Mouse (Mus musculus) limb, embryonic 12.5 days (tissue): ENCODE measurements at regions not wholly inside any gene's neighbourhood (a gene's known extent, or its start where the extent isn't known, plus 50 kb on each side); places are given as distances from the start of the nearest gene placed in this dataset.

Source experiments
- ATAC-seq: fragments of 200-750 bp; cut with Nextera tagmentation; 2 replicates; pipeline ENCODE4 v1.8.0; 2017; ENCODE audit warnings: low read depth, moderate TSS enrichment; ENCODE audit not compliant: insufficient number of reproducible peaks, insufficient read depth, low FRiP score, low TSS enrichment
- H3K27ac ChIP-seq: fragments of 300-500 bp; sonication (generic); 2 replicates; pipeline ENCODE4 v1.5.1; 2016; ENCODE audit warnings: mild to moderate bottlenecking, moderate library complexity
- H3K27me3 ChIP-seq: fragments of 300-500 bp; sonication (generic); 2 replicates; pipeline ENCODE4 v1.6.1; 2016; ENCODE audit warnings: mild to moderate bottlenecking, moderate library complexity
- H3K36me3 ChIP-seq: fragments of 300-500 bp; sonication (generic); 2 replicates; pipeline ENCODE4 v1.6.1; 2016; ENCODE audit warnings: mild to moderate bottlenecking, moderate library complexity
- H3K4me1 ChIP-seq: fragments of 300-500 bp; sonication (generic); replicated peaks from 2 replicates; pipeline ENCODE4 v1.6.1; 2016
- H3K4me2 ChIP-seq: fragments of 300-500 bp; sonication (generic); 2 replicates; pipeline ENCODE4 v1.6.1; 2016; ENCODE audit warnings: mild to moderate bottlenecking, moderate library complexity
- H3K4me3 ChIP-seq: fragments of 300-500 bp; sonication (generic); replicated peaks from 2 replicates; pipeline ENCODE4 v1.5.1; 2016; ENCODE audit warnings: mild to moderate bottlenecking
- H3K9ac ChIP-seq: fragments of 300-500 bp; sonication (generic); replicated peaks from 2 replicates; pipeline ENCODE4 v1.6.1; 2016; ENCODE audit warnings: mild to moderate bottlenecking, moderate library complexity
- H3K9me3 ChIP-seq: fragments of 300-500 bp; sonication (generic); 2 replicates; pipeline ENCODE4 v1.6.1; 2016; ENCODE audit warnings: mild to moderate bottlenecking, moderate library complexity
- WGBS: fragments of 180-500 bp; shearing (Covaris S2); methylation state at CpG from one replicate; pipeline ENCODE4 v1.1.7; 2016; 5-methylcytosine and 5-hydroxymethylcytosine counted together

GRCm38 (mm10) chr8:116261286-116261685 lies 243.5 kb upstream of the Dynlrb2 start:
- H3K4me3 ChIP-seq, result no peak overlapping the region
- no peaks in the 10 kb centered on the region for H3K9me3 ChIP-seq
- peaks cover 17% of the 10 kb centered on the region for H3K4me1 ChIP-seq
- no peaks in the 10 kb centered on the region for H3K27me3 ChIP-seq
- 31% methylated on average over 2 of the region's 2 CpGs for WGBS
- H3K9ac ChIP-seq, result no peak overlapping the region
- H3K4me2 ChIP-seq, result 0 out of 2 replicates have a peak overlapping the region, but pooled peaks have one; percentile 24
- H3K36me3 ChIP-seq, result no peaks in the 10 kb centered on the region
- ATAC-seq, result no peak
- H3K27ac ChIP-seq, result peak overlapping the region; percentile 56; the same call in 1 of the 2 replicates

GRCm38 (mm10) chr8:116255398-116255797 lies 249.4 kb upstream of the Dynlrb2 start:
- H3K9me3 ChIP-seq, result no peaks in the 10 kb centered on the region
- H3K4me1 ChIP-seq, result no peaks in the 10 kb centered on the region
- no peak overlapping the region for H3K4me2 ChIP-seq
- H3K36me3 ChIP-seq, result no peaks in the 10 kb centered on the region
- 82% methylated on average over 5 of the region's 5 CpGs for WGBS
- ATAC-seq, result no peak
- H3K27me3 ChIP-seq, result no peaks in the 10 kb centered on the region
- no peak overlapping the region for H3K4me3 ChIP-seq
- no peak overlapping the region for H3K27ac ChIP-seq
- no peak overlapping the region for H3K9ac ChIP-seq

GRCm38 (mm10) chr8:116252455-116253216 lies 252.1 kb upstream of the Dynlrb2 start:
- WGBS, result 45% methylated on average over 7 of the region's 7 CpGs
- Histone ChIP-seq H3K9ac (no peak overlapping the region), H3K4me1 (no peaks in the 10 kb centered on the region), H3K27me3 (no peaks in the 10 kb centered on the region), H3K27ac (no peak overlapping the region), H3K9me3 (no peaks in the 10 kb centered on the region), H3K36me3 (no peaks in the 10 kb centered on the region), H3K4me2 (no peak overlapping the region), H3K4me3 (no peak overlapping the region)
- no peak for ATAC-seq

- no peaks in the 10 kb centered on the region for H3K27me3 ChIP-seq
- H3K4me3 ChIP-seq, result no peak overlapping the region
- H3K4me1 ChIP-seq, result peaks cover 14% of the 10 kb centered on the region
- ATAC-seq, result no peak
- H3K36me3 ChIP-seq, result no peaks in the 10 kb centered on the region
- no peaks in the 10 kb centered on the region for H3K9me3 ChIP-seq
- H3K4me2 ChIP-seq, result no peak overlapping the region
- H3K27ac ChIP-seq, result no peak overlapping the region
- whole genome bisulfite sequencing, result 78% methylated on average over 1 of the region's 1 CpGs
- no peak overlapping the region for H3K9ac ChIP-seq
These were observed 256.4 kb upstream of the Dynlrb2 start for GRCm38 (mm10) chr8:116248398-116248797.

- Histone ChIP-seq H3K36me3 (no peaks in the 10 kb centered on the region), H3K4me3 (no peak overlapping the region), H3K9ac (no peak overlapping the region), H3K9me3 (no peaks in the 10 kb centered on the region), H3K27ac (no peak overlapping the region), H3K4me2 (no peak overlapping the region), H3K27me3 (peaks cover 3% of the 10 kb centered on the region; the same call in 1 of the 2 replicates), H3K4me1 (peaks cover 43% of the 10 kb centered on the region)
- ATAC-seq, result no peak
- 23% methylated on average over 8 of the region's 8 CpGs for WGBS
These were observed 261.3 kb upstream of the Dynlrb2 start for GRCm38 (mm10) chr8:116243493-116243892.

- H3K9me3 ChIP-seq, result no peaks in the 10 kb centered on the region
- ATAC-seq, result no peak
- no peak overlapping the region for H3K9ac ChIP-seq
- 48% methylated on average over 5 of the region's 5 CpGs for WGBS
- H3K4me2 ChIP-seq, result no peak overlapping the region
- no peak overlapping the region for H3K4me3 ChIP-seq
- peaks cover 3% of the 10 kb centered on the region; the same call in 1 of the 2 replicates for H3K27me3 ChIP-seq
- no peaks in the 10 kb centered on the region for H3K36me3 ChIP-seq
- peaks cover 45% of the 10 kb centered on the region for H3K4me1 ChIP-seq
- no peak overlapping the region for H3K27ac ChIP-seq
These were observed 261.8 kb upstream of the Dynlrb2 start for GRCm38 (mm10) chr8:116242972-116243371.

GRCm38 (mm10) chr8:116241987-116242242 lies 262.9 kb upstream of the Dynlrb2 start:
- no peak overlapping the region for H3K9ac ChIP-seq
- H3K4me3 ChIP-seq, result no peak overlapping the region
- H3K4me1 ChIP-seq, result peaks cover 52% of the 10 kb centered on the region
- H3K27ac ChIP-seq, result peak overlapping the region; percentile 74
- no peaks in the 10 kb centered on the region for H3K9me3 ChIP-seq
- H3K4me2 ChIP-seq, result no peak overlapping the region
- ATAC-seq, result peak; percentile 35; the same call in 1 of the 2 replicates
- H3K27me3 ChIP-seq, result peaks cover 3% of the 10 kb centered on the region; the same call in 1 of the 2 replicates
- WGBS, result 70% methylated on average over 5 of the region's 5 CpGs
- H3K36me3 ChIP-seq, result no peaks in the 10 kb centered on the region

- H3K4me2 ChIP-seq, result 0 out of 2 replicates have a peak overlapping the region, but pooled peaks have one; percentile 13
- H3K9me3 ChIP-seq, result no peaks in the 10 kb centered on the region
- H3K4me3 ChIP-seq, result no peak overlapping the region
- H3K27me3 ChIP-seq, result peaks cover 3% of the 10 kb centered on the region; the same call in 1 of the 2 replicates
- no peaks in the 10 kb centered on the region for H3K36me3 ChIP-seq
- ATAC-seq, result peak; percentile 71; the same call in 1 of the 2 replicates
- H3K9ac ChIP-seq, result no peak overlapping the region
- H3K4me1 ChIP-seq, result peaks cover 50% of the 10 kb centered on the region
- 24% methylated on average over 11 of the region's 11 CpGs for WGBS
- H3K27ac ChIP-seq, result peak overlapping the region; percentile 74
These were observed 263.4 kb upstream of the Dynlrb2 start for GRCm38 (mm10) chr8:116241146-116241986.

- Histone ChIP-seq H3K27ac (no peak overlapping the region), H3K4me1 (peaks cover 40% of the 10 kb centered on the region), H3K36me3 (no peaks in the 10 kb centered on the region), H3K4me2 (no peak overlapping the region), H3K4me3 (no peak overlapping the region), H3K9me3 (no peaks in the 10 kb centered on the region), H3K9ac (no peak overlapping the region), H3K27me3 (peaks cover 10% of the 10 kb centered on the region)
- no peak for ATAC-seq
- 85% methylated on average over 1 of the region's 1 CpGs for WGBS
These were observed 266.1 kb upstream of the Dynlrb2 start for GRCm38 (mm10) chr8:116238670-116239069.

- H3K9ac ChIP-seq, result no peak overlapping the region
- no peak for ATAC-seq
- peaks cover 30% of the 10 kb centered on the region for H3K4me1 ChIP-seq
- H3K36me3 ChIP-seq, result no peaks in the 10 kb centered on the region
- H3K27ac ChIP-seq, result peak overlapping the region; percentile 35; the same call in 1 of the 2 replicates
- H3K4me2 ChIP-seq, result no peak overlapping the region
- H3K4me3 ChIP-seq, result no peak overlapping the region
- WGBS, result 72% methylated on average over 3 of the region's 3 CpGs
- no peaks in the 10 kb centered on the region for H3K9me3 ChIP-seq
- H3K27me3 ChIP-seq, result peaks cover 10% of the 10 kb centered on the region
These were observed 267.1 kb upstream of the Dynlrb2 start for GRCm38 (mm10) chr8:116237561-116238100.

- H3K4me3 ChIP-seq, result no peak overlapping the region
- no peak for ATAC-seq
- peaks cover 2% of the 10 kb centered on the region; the same call in 1 of the 2 replicates for H3K27me3 ChIP-seq
- no peak overlapping the region for H3K27ac ChIP-seq
- H3K36me3 ChIP-seq, result no peaks in the 10 kb centered on the region
- 0 out of 2 replicates have a peak, but pooled peaks cover 4% of the 10 kb centered on the region for H3K4me1 ChIP-seq
- H3K4me2 ChIP-seq, result no peak overlapping the region
- 19% methylated on average over 5 of the region's 5 CpGs for WGBS
- no peaks in the 10 kb centered on the region for H3K9me3 ChIP-seq
- H3K9ac ChIP-seq, result no peak overlapping the region
These were observed 275.1 kb upstream of the Dynlrb2 start for GRCm38 (mm10) chr8:116229654-116230136.
